Mouse (Mus musculus): ENCODE measurements around the gene Zfp36l1. TPM values are rescaled to one million over a fixed set of nuclear protein-coding genes. Genes with fewer than 3 reads are reported as not detected.

Zfp36l1 gene
- polyA plus RNA-seq, 1 experiment from 2014 or later, result 79.7 TPM

DNA sequence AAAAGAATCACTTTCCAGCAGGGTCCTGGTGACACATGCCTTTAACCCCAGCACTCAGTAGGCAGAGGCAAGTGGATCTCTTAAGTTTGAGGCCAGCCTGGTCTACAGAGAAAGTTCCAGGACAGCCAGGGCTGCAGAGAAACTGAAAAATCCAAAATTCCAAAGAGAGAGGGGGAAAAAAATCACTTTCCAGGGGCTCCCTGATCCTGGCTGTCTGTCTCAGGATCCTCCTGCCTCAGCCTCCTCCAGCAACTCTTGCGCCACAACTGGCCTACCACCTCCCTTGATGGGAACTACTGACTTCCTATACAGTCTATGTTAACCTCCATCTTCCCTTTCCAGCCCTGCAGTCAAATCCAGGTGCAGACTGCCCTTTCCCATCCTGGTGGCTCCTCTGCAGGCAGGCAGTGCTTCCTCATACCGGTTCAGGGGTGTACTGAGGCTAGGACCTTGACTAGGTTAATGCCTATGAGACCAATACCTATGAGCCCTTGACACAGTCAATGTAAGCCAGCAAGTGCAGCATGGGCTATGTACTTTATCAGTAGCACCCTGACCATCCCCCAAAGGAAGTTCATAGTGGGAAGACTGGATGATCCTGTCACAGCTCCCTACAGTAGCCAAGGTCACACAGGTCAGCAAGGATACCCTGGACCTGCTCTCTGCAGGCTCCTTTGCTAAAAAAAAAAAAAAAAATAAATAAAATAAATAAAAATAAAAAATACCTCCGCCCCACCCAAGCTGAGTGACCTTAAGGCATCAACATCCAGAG lies 5.7 kb downstream of the Zfp36l1 start:
- peaks cover 8% of the 10 kb centered on the region; the same call in 1 of the 2 replicates for H3K4me1 ChIP-seq (ENCODE audit: control insufficient read depth, insufficient read depth, low read length)
- no peak overlapping the region for H3K4me2 ChIP-seq (ENCODE audit: low read depth, low read length)
- WGBS, result 90% methylated on average over 3 of the region's 3 CpGs
- no peak overlapping the region for H3K9ac ChIP-seq (ENCODE audit: low read depth, low read length)
- no peaks in the 10 kb centered on the region for H3K9me3 ChIP-seq (ENCODE audit: control insufficient read depth, low read length)
- H3K4me3 ChIP-seq (ENCODE audit: low read length), result no peak overlapping the region
- no peak for ATAC-seq
- peak overlapping the region; percentile 26 for H3K27ac ChIP-seq (ENCODE audit: low read length)
- H3K27me3 ChIP-seq (replicated peaks; ENCODE audit: control insufficient read depth, insufficient read depth, low read length), result no peaks in the 10 kb centered on the region
- no peaks in the 10 kb centered on the region; the same call in 1 of the 2 replicates for H3K36me3 ChIP-seq (ENCODE audit: control insufficient read depth, insufficient read depth, low read length)

DNA sequence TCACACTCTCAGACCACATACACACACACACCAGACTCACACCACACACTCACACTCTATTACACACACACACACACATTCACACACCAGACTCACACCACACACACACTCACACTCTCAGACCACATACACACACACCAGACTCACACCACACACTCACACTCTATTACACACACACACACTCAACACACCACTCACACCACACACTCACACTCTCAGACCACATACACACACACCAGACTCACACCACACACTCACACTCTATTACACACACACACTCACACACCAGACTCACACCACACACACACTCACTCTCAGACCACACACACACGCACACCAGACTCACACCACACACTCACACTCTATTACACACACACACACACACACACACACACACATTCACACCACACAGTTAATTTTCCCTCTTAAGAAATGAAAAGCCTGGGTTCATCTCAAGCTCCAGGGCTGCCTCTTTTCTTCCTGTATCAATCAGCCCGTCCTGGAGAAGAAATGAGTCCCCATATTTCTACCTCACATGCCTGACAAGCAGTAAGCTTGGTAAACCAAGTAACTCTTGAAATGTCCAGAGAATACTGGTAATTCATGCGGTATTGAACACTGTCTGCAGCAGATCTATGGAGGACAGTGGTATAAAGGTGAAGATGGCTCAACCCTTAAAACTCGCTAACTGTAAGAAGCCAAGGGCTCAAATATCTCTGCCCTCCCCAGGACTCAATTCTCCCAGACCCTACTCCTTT lies 6.5 kb downstream of the Zfp36l1 start:
- WGBS, result 74% methylated on average over 4 of the region's 4 CpGs
- peak overlapping the region; percentile 26 for H3K27ac ChIP-seq (ENCODE audit: low read length)
- ATAC-seq, result no peak
- peaks cover 8% of the 10 kb centered on the region; the same call in 1 of the 2 replicates for H3K4me1 ChIP-seq (ENCODE audit: control insufficient read depth, insufficient read depth, low read length)
- H3K9me3 ChIP-seq (ENCODE audit: control insufficient read depth, low read length), result no peaks in the 10 kb centered on the region
- H3K4me3 ChIP-seq (ENCODE audit: low read length), result no peak overlapping the region
- H3K9ac ChIP-seq (ENCODE audit: low read depth, low read length), result no peak overlapping the region
- no peak overlapping the region for H3K4me2 ChIP-seq (ENCODE audit: low read depth, low read length)
- no peaks in the 10 kb centered on the region for H3K27me3 ChIP-seq (replicated peaks; ENCODE audit: control insufficient read depth, insufficient read depth, low read length)
- H3K36me3 ChIP-seq (ENCODE audit: control insufficient read depth, insufficient read depth, low read length), result no peaks in the 10 kb centered on the region; the same call in 1 of the 2 replicates

DNA sequence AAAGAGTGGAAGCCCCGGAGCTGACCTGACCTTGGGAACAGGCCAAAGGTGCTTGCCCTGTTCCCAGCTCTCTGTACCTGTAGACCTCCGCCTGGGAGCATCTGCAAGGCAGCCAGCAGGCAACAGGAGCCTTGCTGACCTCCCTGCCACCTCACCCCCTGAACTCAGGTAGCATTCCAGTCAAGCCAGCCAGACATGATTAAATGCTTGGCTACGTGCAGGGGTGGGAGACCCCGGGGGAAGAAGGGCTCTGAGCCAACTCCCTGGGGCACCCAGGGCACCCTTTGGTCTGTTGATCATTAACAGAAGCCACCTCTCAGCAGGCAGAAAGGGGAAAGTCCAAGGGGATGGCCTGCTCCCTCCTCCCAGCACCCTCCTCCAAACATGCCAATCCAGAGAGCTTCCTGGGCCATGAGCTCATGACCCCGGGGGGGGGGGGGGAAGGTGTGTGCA lies 9.3 kb downstream of the Zfp36l1 start:
- peak overlapping the region; percentile 30 for H3K4me2 ChIP-seq (ENCODE audit: low read depth, low read length)
- peak overlapping the region; percentile 30 for H3K4me3 ChIP-seq (ENCODE audit: low read length)
- no peaks in the 10 kb centered on the region for H3K36me3 ChIP-seq (ENCODE audit: control insufficient read depth, insufficient read depth, low read length)
- H3K9me3 ChIP-seq (ENCODE audit: control insufficient read depth, low read length), result no peaks in the 10 kb centered on the region
- H3K4me1 ChIP-seq (ENCODE audit: control insufficient read depth, insufficient read depth, low read length), result peaks cover 13% of the 10 kb centered on the region
- peak overlapping the region; percentile 35 for H3K9ac ChIP-seq (ENCODE audit: low read depth, low read length)
- no peaks in the 10 kb centered on the region for H3K27me3 ChIP-seq (replicated peaks; ENCODE audit: control insufficient read depth, insufficient read depth, low read length)
- peak; percentile 95 for ATAC-seq
- 23% methylated on average over 4 of the region's 5 CpGs for WGBS
- peak overlapping the region; percentile 88 for H3K27ac ChIP-seq (ENCODE audit: low read length)

DNA sequence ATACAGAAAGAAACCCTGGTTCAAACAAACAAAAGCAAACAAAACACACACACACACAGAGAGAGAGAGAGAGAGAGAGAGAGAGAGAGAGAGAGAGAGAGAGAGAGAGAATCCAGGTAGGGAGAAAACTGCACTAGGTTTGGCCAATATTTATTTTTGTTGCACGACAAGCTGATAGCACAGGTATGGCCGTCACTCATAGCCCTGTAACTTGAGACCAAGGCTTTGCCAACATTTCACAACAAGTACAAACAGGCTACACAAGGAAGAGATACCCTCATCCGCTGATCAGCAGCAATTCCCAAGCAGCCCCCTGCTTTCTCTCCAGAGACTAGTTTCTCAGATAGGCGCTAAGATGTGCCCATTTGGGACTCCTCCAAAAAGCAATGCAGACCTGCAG lies 9.7 kb downstream of the Zfp36l1 start:
- H3K4me3 ChIP-seq (ENCODE audit: low read length), result peak overlapping the region; percentile 30
- no peaks in the 10 kb centered on the region for H3K27me3 ChIP-seq (replicated peaks; ENCODE audit: control insufficient read depth, insufficient read depth, low read length)
- H3K9me3 ChIP-seq (ENCODE audit: control insufficient read depth, low read length), result no peaks in the 10 kb centered on the region
- ATAC-seq, result peak; percentile 62
- peak overlapping the region; percentile 84 for H3K27ac ChIP-seq (ENCODE audit: low read length)
- WGBS, result 34% methylated on average over 4 of the region's 4 CpGs
- no peaks in the 10 kb centered on the region for H3K36me3 ChIP-seq (ENCODE audit: control insufficient read depth, insufficient read depth, low read length)
- H3K9ac ChIP-seq (ENCODE audit: low read depth, low read length), result peak overlapping the region; percentile 35
- H3K4me1 ChIP-seq (ENCODE audit: control insufficient read depth, insufficient read depth, low read length), result peaks cover 13% of the 10 kb centered on the region
- peak overlapping the region; percentile 30 for H3K4me2 ChIP-seq (ENCODE audit: low read depth, low read length)

DNA sequence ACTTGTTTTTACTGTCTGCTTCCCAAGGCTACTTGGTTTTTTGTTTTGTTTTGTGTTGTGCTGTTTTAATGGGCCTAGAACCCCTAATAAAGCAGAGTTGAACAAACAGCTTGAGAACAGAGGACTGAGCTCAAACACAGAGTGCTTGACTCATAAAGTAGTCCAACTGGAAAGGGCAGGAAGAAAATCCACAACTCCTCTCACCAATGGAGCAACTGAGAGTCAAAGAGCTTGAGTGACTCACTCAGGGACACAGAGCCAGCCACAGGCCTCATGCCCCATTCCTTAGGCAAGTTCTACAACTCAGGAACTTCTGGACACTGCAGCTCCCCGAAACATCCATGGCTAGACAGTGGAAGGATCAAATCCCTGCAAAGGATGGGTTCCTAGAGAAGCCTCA lies 14.0 kb downstream of the Zfp36l1 start:
- no peak overlapping the region for H3K4me3 ChIP-seq (ENCODE audit: low read length)
- H3K9ac ChIP-seq (ENCODE audit: low read depth, low read length), result no peak overlapping the region
- H3K9me3 ChIP-seq (ENCODE audit: control insufficient read depth, low read length), result no peaks in the 10 kb centered on the region
- no peaks in the 10 kb centered on the region for H3K36me3 ChIP-seq (ENCODE audit: control insufficient read depth, insufficient read depth, low read length)
- peaks cover 10% of the 10 kb centered on the region for H3K4me1 ChIP-seq (ENCODE audit: control insufficient read depth, insufficient read depth, low read length)
- peak overlapping the region; percentile 49 for H3K27ac ChIP-seq (ENCODE audit: low read length)
- no peaks in the 10 kb centered on the region for H3K27me3 ChIP-seq (replicated peaks; ENCODE audit: control insufficient read depth, insufficient read depth, low read length)
- H3K4me2 ChIP-seq (ENCODE audit: low read depth, low read length), result no peak overlapping the region
- no peak for ATAC-seq
- WGBS, result 79% methylated on average over 1 of the region's 1 CpGs

DNA sequence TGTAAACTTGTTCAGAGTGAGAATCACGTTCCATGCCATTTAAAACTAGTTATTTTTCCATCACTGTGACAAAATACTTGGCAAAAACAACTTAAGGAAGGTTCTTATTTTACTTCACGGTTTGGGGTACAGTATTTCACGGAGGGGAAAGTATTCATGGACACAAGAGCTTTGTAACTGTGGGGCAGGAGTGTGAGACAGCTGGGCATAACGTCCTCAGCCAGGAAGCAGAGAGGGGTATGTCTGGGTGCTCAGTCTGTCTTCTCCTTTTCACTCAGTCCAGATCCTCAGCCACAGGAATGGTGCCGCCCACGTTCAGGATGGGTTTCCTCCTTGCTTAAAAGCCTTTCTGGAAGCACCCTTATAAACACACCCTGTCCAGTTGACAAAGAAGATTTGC lies 16.1 kb downstream of the Zfp36l1 start:
- no peak for ATAC-seq
- H3K4me2 ChIP-seq (ENCODE audit: low read depth, low read length), result no peak overlapping the region
- H3K9me3 ChIP-seq (ENCODE audit: control insufficient read depth, low read length), result no peaks in the 10 kb centered on the region
- H3K9ac ChIP-seq (ENCODE audit: low read depth, low read length), result no peak overlapping the region
- no peak overlapping the region for H3K27ac ChIP-seq (ENCODE audit: low read length)
- no peaks in the 10 kb centered on the region for H3K36me3 ChIP-seq (ENCODE audit: control insufficient read depth, insufficient read depth, low read length)
- no peaks in the 10 kb centered on the region for H3K27me3 ChIP-seq (replicated peaks; ENCODE audit: control insufficient read depth, insufficient read depth, low read length)
- WGBS, result 71% methylated on average over 6 of the region's 6 CpGs
- no peak overlapping the region for H3K4me3 ChIP-seq (ENCODE audit: low read length)
- H3K4me1 ChIP-seq (ENCODE audit: control insufficient read depth, insufficient read depth, low read length), result peaks cover 5% of the 10 kb centered on the region

DNA sequence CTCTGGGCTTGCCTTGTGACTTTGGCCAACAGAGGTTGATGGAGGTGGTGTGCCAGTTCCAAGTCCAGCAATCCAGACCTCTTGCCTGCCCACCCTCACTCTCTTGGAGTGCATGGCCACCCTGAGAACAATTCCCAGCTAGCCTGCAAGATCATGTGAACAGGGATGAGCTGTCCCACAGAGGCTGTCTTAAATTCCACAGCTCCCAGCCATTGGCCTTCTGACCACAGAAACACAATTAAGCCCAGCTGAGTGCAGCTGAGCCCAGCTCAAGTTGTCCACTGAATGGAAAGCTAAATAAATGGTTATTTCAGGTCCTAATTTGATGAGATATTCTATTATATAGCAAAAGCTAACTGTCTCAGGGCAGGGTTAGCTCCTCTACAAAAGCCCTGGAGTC lies 20.0 kb downstream of the Zfp36l1 start:
- no peak overlapping the region for H3K4me3 ChIP-seq (ENCODE audit: low read length)
- H3K27me3 ChIP-seq (replicated peaks; ENCODE audit: control insufficient read depth, insufficient read depth, low read length), result no peaks in the 10 kb centered on the region
- peaks cover 8% of the 10 kb centered on the region for H3K4me1 ChIP-seq (ENCODE audit: control insufficient read depth, insufficient read depth, low read length)
- no peaks in the 10 kb centered on the region for H3K9me3 ChIP-seq (ENCODE audit: control insufficient read depth, low read length)
- no peak overlapping the region for H3K27ac ChIP-seq (ENCODE audit: low read length)
- H3K36me3 ChIP-seq (ENCODE audit: control insufficient read depth, insufficient read depth, low read length), result no peaks in the 10 kb centered on the region
- H3K4me2 ChIP-seq (ENCODE audit: low read depth, low read length), result no peak overlapping the region
- H3K9ac ChIP-seq (ENCODE audit: low read depth, low read length), result no peak overlapping the region
- ATAC-seq, result no peak

DNA sequence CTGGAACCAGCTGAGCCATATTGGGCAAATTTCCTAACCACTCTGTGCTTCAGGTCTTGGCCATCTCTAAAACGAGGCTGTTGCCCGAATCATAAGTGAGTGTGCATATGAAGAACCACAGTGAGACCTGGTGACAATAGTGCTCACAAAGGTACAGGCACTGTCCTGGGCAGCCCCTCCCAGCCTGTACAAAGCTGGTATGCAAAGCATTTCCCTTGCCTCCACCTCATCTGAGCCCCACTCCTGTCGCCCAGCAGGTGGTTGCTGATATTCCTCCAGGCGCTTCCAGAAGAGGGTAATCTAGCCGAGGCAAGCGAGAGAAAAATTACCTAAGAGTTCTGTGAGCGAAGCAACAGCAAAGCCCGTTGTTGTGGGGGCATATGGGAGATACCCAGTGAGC lies 21.7 kb downstream of the Zfp36l1 start:
- Histone ChIP-seq H3K4me2 (ENCODE audit: low read depth, low read length) (0 out of 2 replicates have a peak overlapping the region, but pooled peaks have one; percentile 21), H3K27me3 (replicated peaks; ENCODE audit: control insufficient read depth, insufficient read depth, low read length) (no peaks in the 10 kb centered on the region), H3K9me3 (ENCODE audit: control insufficient read depth, low read length) (no peaks in the 10 kb centered on the region), H3K4me3 (ENCODE audit: low read length) (no peak overlapping the region), H3K4me1 (ENCODE audit: control insufficient read depth, insufficient read depth, low read length) (peaks cover 8% of the 10 kb centered on the region), H3K27ac (ENCODE audit: low read length) (peak overlapping the region; percentile 7; the same call in 1 of the 2 replicates), H3K9ac (ENCODE audit: low read depth, low read length) (no peak overlapping the region), H3K36me3 (ENCODE audit: control insufficient read depth, insufficient read depth, low read length) (no peaks in the 10 kb centered on the region)
- 29% methylated on average over 8 of the region's 8 CpGs for WGBS
- ATAC-seq, result peak; percentile 51

DNA sequence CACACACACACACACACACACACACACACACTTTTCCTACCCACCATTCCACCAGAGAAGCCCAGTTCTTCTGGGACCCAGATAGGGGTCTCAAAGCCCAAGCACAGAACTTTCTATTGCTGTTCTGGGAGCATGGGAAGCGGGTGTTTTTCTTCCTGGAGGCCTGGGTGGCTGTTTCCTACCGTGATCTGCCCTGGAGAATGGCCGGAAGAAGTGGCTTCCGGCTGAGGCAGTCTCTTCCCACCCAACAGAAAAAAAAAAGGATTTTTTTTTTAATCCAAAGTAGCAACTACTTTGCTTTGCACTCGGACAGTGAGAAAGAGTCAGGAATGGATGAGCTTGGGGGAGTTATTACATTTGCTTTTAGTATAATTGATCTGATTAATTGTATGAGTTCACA lies 22.3 kb downstream of the Zfp36l1 start:
- Histone ChIP-seq H3K9me3 (ENCODE audit: control insufficient read depth, low read length) (no peaks in the 10 kb centered on the region), H3K36me3 (ENCODE audit: control insufficient read depth, insufficient read depth, low read length) (no peaks in the 10 kb centered on the region), H3K4me1 (ENCODE audit: control insufficient read depth, insufficient read depth, low read length) (peaks cover 8% of the 10 kb centered on the region), H3K4me3 (ENCODE audit: low read length) (no peak overlapping the region), H3K9ac (ENCODE audit: low read depth, low read length) (no peak overlapping the region), H3K27ac (ENCODE audit: low read length) (no peak overlapping the region), H3K4me2 (ENCODE audit: low read depth, low read length) (no peak overlapping the region), H3K27me3 (replicated peaks; ENCODE audit: control insufficient read depth, insufficient read depth, low read length) (no peaks in the 10 kb centered on the region)
- ATAC-seq, result no peak
- WGBS, result 67% methylated on average over 5 of the region's 5 CpGs
